ENCODE assay signal across 24 mouse cellular contexts in genomic region chr7:67207701-67208100, GRCm38 (mm10). TPM values are rescaled to one million over a fixed set of nuclear protein-coding genes. Genes with fewer than 3 reads are reported as not detected.
DNase-seq lines count a peak whose midpoint lies in the region; ATAC-seq and TF ChIP-seq lines count a peak whose summit lies in the region.
"Had no signal": no experiment of that assay in that cellular context is flagged by ENCODE, and none has a peak within 500 bp of the region (broad histone marks: within the 10 kb centered on the region; RNA-seq: fewer than 3 reads in every experiment).

No protein-coding gene starts in this region.

- TF ChIP-seq CTCF in gastrocnemius, adult 2 months (IDR thresholded peaks at IDR 0.05): no peak

- H3K27ac ChIP-seq in forebrain, embryonic 11.5 days (ENCODE audit: low read depth, low read length): no peak overlapping the region
- H3K27ac ChIP-seq in forebrain, embryonic 16.5 days (ENCODE audit: low read length): no peak overlapping the region
- H3K27ac ChIP-seq in embryonic facial prominence, embryonic 15.5 days (replicated peaks): peak overlapping the region; percentile 34
- H3K27ac ChIP-seq in gastrocnemius, adult 2 months: no peak overlapping the region
- H3K27ac ChIP-seq: forebrain, embryonic 10.5 days; hindbrain, embryonic 15.5 days; limb, embryonic 15.5 days; liver, embryonic 15.5 days; macrophage; midbrain, embryonic 15.5 days; neural tube, embryonic 13.5 days had no signal

- H3K4me1 ChIP-seq in forebrain, embryonic 11.5 days (replicated peaks; ENCODE audit: control insufficient read depth, insufficient read depth, low read length): no peaks in the 10 kb centered on the region
- no peaks in the 10 kb centered on the region for H3K4me1 ChIP-seq in forebrain, embryonic 16.5 days (replicated peaks; ENCODE audit: control insufficient read depth, insufficient read depth, low read length)
- peaks cover 11% of the 10 kb centered on the region for H3K4me1 ChIP-seq in embryonic facial prominence, embryonic 15.5 days
- H3K4me1 ChIP-seq: hindbrain, embryonic 15.5 days; limb, embryonic 15.5 days; midbrain, embryonic 15.5 days; neural tube, embryonic 13.5 days had no signal

- peak; percentile 33 for DNase-seq in forebrain, embryonic 11.5 days (ENCODE audit: low spot score)
- peak; percentile 48 to 60 for DNase-seq in kidney, adult 8-10 months
- DNase-seq in kidney, postnatal 25 days: peak; percentile 56 to 82
- DNase-seq in left cerebral cortex, adult 18-20 months (ENCODE audit: low spot score in 2 of 2): no peak
- DNase-seq in gastrocnemius, adult 2 months: no peak
- DNase-seq: adrenal gland, postnatal 14 days; cerebellum, adult 9-10 months; layer of hippocampus, adult 9-11 months; left cerebral cortex, postnatal 4 days; retina, postnatal 1 day; right cerebral cortex, postnatal 25 days; thymus, adult 18-20 months; thymus, postnatal 36 days had no signal

- no peaks in the 10 kb centered on the region for H3K9me3 ChIP-seq in forebrain, embryonic 11.5 days (ENCODE audit: control insufficient read depth, low read length)
- H3K9me3 ChIP-seq in forebrain, embryonic 16.5 days (ENCODE audit: control insufficient read depth, low read length): no peaks in the 10 kb centered on the region
- no peaks in the 10 kb centered on the region for H3K9me3 ChIP-seq in embryonic facial prominence, embryonic 15.5 days (replicated peaks)
- H3K9me3 ChIP-seq: forebrain, embryonic 10.5 days; hindbrain, embryonic 15.5 days; limb, embryonic 15.5 days; liver, embryonic 15.5 days; midbrain, embryonic 15.5 days; neural tube, embryonic 13.5 days had no signal

- intact Hi-C loops in gastrocnemius, adult 2 months (cut with DNase I): no loop called here

- H3K4me3 ChIP-seq in forebrain, embryonic 11.5 days (ENCODE audit: low read depth, low read length): no peak overlapping the region
- H3K4me3 ChIP-seq in forebrain, embryonic 16.5 days (replicated peaks; ENCODE audit: low read length): no peak overlapping the region
- H3K4me3 ChIP-seq in embryonic facial prominence, embryonic 15.5 days (replicated peaks): no peak overlapping the region
- no peak overlapping the region for H3K4me3 ChIP-seq in gastrocnemius, adult 2 months
- H3K4me3 ChIP-seq: forebrain, embryonic 10.5 days; hindbrain, embryonic 15.5 days; limb, embryonic 15.5 days; liver, embryonic 15.5 days; midbrain, embryonic 15.5 days; myocyte; neural tube, embryonic 13.5 days had no signal

- WGBS in forebrain, embryonic 11.5 days: 49% methylated on average over 6 of the region's 6 CpGs
- WGBS in forebrain, embryonic 16.5 days: 61% methylated on average over 6 of the region's 6 CpGs
- WGBS in embryonic facial prominence, embryonic 15.5 days: 47% methylated on average over 6 of the region's 6 CpGs

- H3K4me2 ChIP-seq in forebrain, embryonic 11.5 days (ENCODE audit: low read depth, low read length, severe bottlenecking): no peak overlapping the region
- no peak overlapping the region for H3K4me2 ChIP-seq in forebrain, embryonic 16.5 days (ENCODE audit: low read length)
- no peak overlapping the region; the same call in 1 of the 2 replicates for H3K4me2 ChIP-seq in embryonic facial prominence, embryonic 15.5 days (replicated peaks)
- H3K4me2 ChIP-seq: hindbrain, embryonic 15.5 days; limb, embryonic 15.5 days; liver, embryonic 15.5 days; midbrain, embryonic 15.5 days; neural tube, embryonic 13.5 days had no signal

- H3K36me3 ChIP-seq in forebrain, embryonic 11.5 days (ENCODE audit: control insufficient read depth, insufficient read depth, low read length): no peaks in the 10 kb centered on the region
- H3K36me3 ChIP-seq in forebrain, embryonic 16.5 days (ENCODE audit: control insufficient read depth, insufficient read depth): no peaks in the 10 kb centered on the region
- H3K36me3 ChIP-seq in embryonic facial prominence, embryonic 15.5 days: no peaks in the 10 kb centered on the region
- H3K36me3 ChIP-seq: forebrain, embryonic 10.5 days; hindbrain, embryonic 15.5 days; limb, embryonic 15.5 days; liver, embryonic 15.5 days; midbrain, embryonic 15.5 days; neural tube, embryonic 13.5 days had no signal

- no peak overlapping the region for H3K9ac ChIP-seq in forebrain, embryonic 11.5 days (ENCODE audit: low read length)
- no peak overlapping the region for H3K9ac ChIP-seq in forebrain, embryonic 16.5 days (replicated peaks; ENCODE audit: low read depth, low read length)
- H3K9ac ChIP-seq in embryonic facial prominence, embryonic 15.5 days: no peak overlapping the region
- H3K9ac ChIP-seq: hindbrain, embryonic 15.5 days; limb, embryonic 15.5 days; liver, embryonic 15.5 days; midbrain, embryonic 15.5 days; neural tube, embryonic 13.5 days had no signal

- H3K27me3 ChIP-seq in forebrain, embryonic 11.5 days (ENCODE audit: control insufficient read depth, insufficient read depth, low read length): no peaks in the 10 kb centered on the region
- no peaks in the 10 kb centered on the region for H3K27me3 ChIP-seq in forebrain, embryonic 16.5 days (replicated peaks; ENCODE audit: control insufficient read depth, insufficient read depth, low read length)
- H3K27me3 ChIP-seq in embryonic facial prominence, embryonic 15.5 days: no peaks in the 10 kb centered on the region
- H3K27me3 ChIP-seq: hindbrain, embryonic 15.5 days; limb, embryonic 15.5 days; liver, embryonic 15.5 days; midbrain, embryonic 15.5 days; neural tube, embryonic 13.5 days had no signal

- ATAC-seq in forebrain, embryonic 11.5 days (replicated peaks; ENCODE audit: low FRiP score): no peak
- ATAC-seq in forebrain, embryonic 16.5 days: no peak
- no peak for ATAC-seq in embryonic facial prominence, embryonic 15.5 days (ENCODE audit: insufficient number of reproducible peaks, low FRiP score, low TSS enrichment, low read depth)
- ATAC-seq: lung, postnatal 0 days; midbrain, embryonic 15.5 days had no signal

RNA-seq across cellular contexts. Expression of gene Lysmd4, which starts 14.6 kb away (rescaled TPM):
- 12.4 and 13.3 TPM in 2 replicates for polyA plus RNA-seq in forebrain, embryonic 11.5 days (2014; fragmentation: Nextera tagmentation; extraction: Ambion mirVana)
- polyA plus RNA-seq in forebrain, embryonic 16.5 days (2015; fragmentation: Nextera tagmentation; extraction: Ambion mirVana): 38.2 and 40.6 TPM in 2 replicates
- 17.4 and 17.8 TPM in 2 replicates for polyA plus RNA-seq in embryonic facial prominence, embryonic 15.5 days (2015; fragmentation: Nextera tagmentation; extraction: Ambion mirVana)
- total RNA-seq in left cerebral cortex, adult 18-20 months (2021): 10 to 100 TPM; 30.8 to 35.5 TPM
- 1 to 10 TPM; 6.4 to 7.9 TPM for total RNA-seq in gastrocnemius, adult 2 months (2021)

Comparison
In these comparisons a context has a peak if more than half of its experiments do, and no peak if none do; other contexts are left out.
1. DNase-seq: peak in forebrain, embryonic 11.5 days (single experiment), kidney, adult 8-10 months (2 of 2) and kidney, postnatal 25 days (2 of 2); none in left cerebral cortex, adult 18-20 months (0 of 2) and gastrocnemius, adult 2 months (single experiment).